Mouse (Mus musculus) heart, adult 10 weeks (tissue): Measurements from ENCODE around the gene Fmo1. TPM values are rescaled to one million over a fixed set of nuclear protein-coding genes. Genes with fewer than 3 reads are reported as not detected.

ENCODE experiments used
- polyA plus RNA-seq: library from polyadenylated mRNA; stranded (reverse); fragments of 350-450 nt; fragmentation: Illumina TruSeq; extraction: RNeasy Lipid Tissue Mini Kit (QIAGEN cat#74804); gene quantifications from one replicate; pipeline ENCODE4 v1.2.3, GENCODE M21; 2014; ENCODE audit warnings: low read depth, low replicate concordance

Fmo1 gene
- polyA plus RNA-seq = 48.7 TPM

DNA sequence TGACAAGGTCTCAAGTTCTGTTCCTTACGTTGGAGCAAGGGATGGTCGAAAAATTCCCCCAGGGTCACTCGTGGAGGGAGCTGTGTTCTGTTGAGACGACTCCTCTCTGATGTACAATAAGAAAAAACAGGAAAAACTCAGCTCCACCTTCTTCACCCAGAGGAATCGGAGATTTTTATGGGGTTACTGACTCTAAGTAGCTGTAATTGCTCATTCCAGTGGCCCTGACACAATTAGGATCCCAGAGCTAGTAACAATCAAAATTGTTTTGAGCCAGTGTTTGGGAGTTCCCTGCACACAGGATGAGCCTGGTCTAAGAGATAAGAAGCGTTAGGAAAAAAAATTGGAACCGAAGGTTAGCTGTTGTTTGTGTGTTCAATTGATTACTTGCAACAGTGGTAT, at the start of gene Fmo1:
Gene Fmo1, minus strand, starts transcription at position 331 of the 402 bp plus-strand sequence.

GRCm38 (mm10) chr1:162897838-162898811, 31.7 kb upstream of the Fmo1 start, which contains the start of gene Fmo2:
Gene Fmo2 (minus strand): TSS chr1:162898726.

DNA sequence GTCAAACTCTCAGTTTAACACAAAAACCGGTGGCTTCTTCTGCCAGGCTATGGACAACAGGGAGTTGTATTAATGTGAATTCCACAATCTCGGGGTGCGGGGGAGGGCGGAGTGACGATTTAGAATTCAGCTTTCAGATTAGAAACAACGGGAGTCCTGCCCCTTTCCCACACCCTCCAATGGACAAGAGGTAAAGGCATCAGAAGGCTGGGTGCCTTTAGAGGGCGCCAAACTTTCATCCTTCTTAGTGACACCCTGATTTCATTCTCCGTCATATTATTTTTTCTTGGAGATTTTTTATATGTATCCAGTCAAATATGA, 52.6 kb downstream of the Fmo1 start, which contains the start of gene Fmo4:
Gene Fmo4, minus strand, starts transcription at position 137 of the 321 bp plus-strand sequence.

Other genes starting within 250 kb of the Fmo1 start
- gene Myoc, start 227.5 kb downstream of the Fmo1 start, polyA plus RNA-seq = 8.6 TPM
- not detected for gene Myocos, start 208.4 kb downstream of the Fmo1 start, polyA plus RNA-seq
- 29.5 TPM for gene Prrc2c, start 126.1 kb downstream of the Fmo1 start, polyA plus RNA-seq
- gene Fmo4, start 52.6 kb downstream of the Fmo1 start, polyA plus RNA-seq = 0.26 TPM
- gene Fmo2, start 32.1 kb upstream of the Fmo1 start, polyA plus RNA-seq = 34.7 TPM
- gene Fmo6, start 70.9 kb upstream of the Fmo1 start, polyA plus RNA-seq = not detected
- gene Fmo3, start 117.9 kb upstream of the Fmo1 start, polyA plus RNA-seq = 0.29 TPM
- gene Mroh9, start 219.1 kb upstream of the Fmo1 start, polyA plus RNA-seq = not detected